Mouse (Mus musculus) forebrain, embryonic 12.5 days (tissue): ENCODE measurements around the gene Elovl5. TPM values are rescaled to one million over a fixed set of nuclear protein-coding genes. Genes with fewer than 3 reads are reported as not detected.

ENCODE experiments used
- ATAC-seq: fragments of 200-750 bp; cut with Nextera tagmentation; 2 replicates; pipeline ENCODE4 v1.8.0; 2017; ENCODE audit warnings: moderate TSS enrichment; ENCODE audit not compliant: low FRiP score
- H3K27ac ChIP-seq: fragments of 300-500 bp; sonication (generic); 2 replicates; pipeline ENCODE4 v1.5.1; 2016; ENCODE audit warnings: mild to moderate bottlenecking
- H3K27me3 ChIP-seq: fragments of 300-500 bp; sonication (generic); 2 replicates; pipeline ENCODE4 v1.6.1; 2016; ENCODE audit warnings: mild to moderate bottlenecking
- H3K36me3 ChIP-seq: fragments of 300-500 bp; sonication (generic); replicated peaks from 2 replicates; pipeline ENCODE4 v1.6.1; 2016; ENCODE audit warnings: mild to moderate bottlenecking
- H3K4me1 ChIP-seq: fragments of 300-500 bp; sonication (generic); 2 replicates; pipeline ENCODE4 v1.6.1; 2016
- H3K4me2 ChIP-seq: fragments of 300-500 bp; sonication (generic); 2 replicates; pipeline ENCODE4 v1.6.1; 2016; ENCODE audit warnings: mild to moderate bottlenecking, moderate library complexity
- H3K4me3 ChIP-seq: fragments of 300-500 bp; sonication (generic); replicated peaks from 2 replicates; pipeline ENCODE4 v1.5.1; 2016; ENCODE audit warnings: mild to moderate bottlenecking
- H3K9ac ChIP-seq: fragments of 300-500 bp; sonication (generic); 2 replicates; pipeline ENCODE4 v1.6.1; 2016; ENCODE audit warnings: mild to moderate bottlenecking
- H3K9me3 ChIP-seq: fragments of 300-500 bp; sonication (generic); 2 replicates; pipeline ENCODE4 v1.6.1; 2016
- WGBS: fragments of 180-500 bp; shearing (Covaris S2); methylation state at CpG from one replicate; pipeline ENCODE4 v1.1.7; 2016; 5-methylcytosine and 5-hydroxymethylcytosine counted together
- polyA plus RNA-seq: library from polyadenylated mRNA; unstranded; fragments of >200 nt; fragmentation: Nextera tagmentation; extraction: Ambion mirVana; gene quantifications from 2 replicates; pipeline ENCODE4 v1.2.1, GENCODE M21; 2016

The Elovl5 gene
- polyA plus RNA-seq, result 74.6 and 78.8 TPM in 2 replicates

DNA sequence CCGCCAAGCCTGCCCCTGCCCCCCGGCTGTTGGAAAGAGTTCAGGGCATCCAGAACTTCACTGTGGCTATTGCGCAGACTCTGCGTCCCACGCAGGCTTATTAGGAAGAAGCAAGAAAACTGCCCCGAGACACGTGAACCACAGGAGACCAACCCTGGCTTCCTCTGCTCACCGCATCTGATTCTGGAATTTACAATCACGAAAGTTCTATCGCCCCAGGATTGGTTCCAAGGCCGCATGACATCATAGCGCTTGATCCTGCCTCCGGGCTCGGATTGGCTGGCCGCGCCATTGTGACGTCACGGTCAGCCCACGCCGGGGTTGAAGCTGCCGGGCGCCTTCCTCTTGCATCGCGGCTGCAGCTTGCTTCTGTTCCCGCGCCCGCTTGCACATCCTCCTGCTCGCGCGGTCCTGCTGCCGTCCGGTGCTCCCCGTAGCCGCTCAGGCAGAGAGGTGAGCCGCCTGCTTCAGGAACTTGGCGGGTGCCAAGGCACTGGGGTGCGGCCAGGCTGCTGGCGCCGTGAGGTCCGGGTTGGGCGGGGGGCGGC, at the start of gene Elovl5:
TSS of gene Elovl5 (plus strand) at position 291 of the 548 bp plus-strand sequence.
- under 1% methylated on average over 42 of the region's 42 CpGs for WGBS
- H3K4me1 ChIP-seq, result peaks cover 29% of the 10 kb centered on the region
- H3K9me3 ChIP-seq, result no peaks in the 10 kb centered on the region
- H3K9ac ChIP-seq, result peak within 1 kb of the TSS; percentile 89
- ATAC-seq, result peak; percentile 97
- H3K4me2 ChIP-seq, result peak within 1 kb of the TSS; percentile 83
- peak within 1 kb of the TSS; percentile 92 for H3K4me3 ChIP-seq
- no peaks in the 10 kb centered on the region for H3K36me3 ChIP-seq
- H3K27ac ChIP-seq, result peak within 1 kb of the TSS; percentile 89
- H3K27me3 ChIP-seq, result no peaks in the 10 kb centered on the region

DNA sequence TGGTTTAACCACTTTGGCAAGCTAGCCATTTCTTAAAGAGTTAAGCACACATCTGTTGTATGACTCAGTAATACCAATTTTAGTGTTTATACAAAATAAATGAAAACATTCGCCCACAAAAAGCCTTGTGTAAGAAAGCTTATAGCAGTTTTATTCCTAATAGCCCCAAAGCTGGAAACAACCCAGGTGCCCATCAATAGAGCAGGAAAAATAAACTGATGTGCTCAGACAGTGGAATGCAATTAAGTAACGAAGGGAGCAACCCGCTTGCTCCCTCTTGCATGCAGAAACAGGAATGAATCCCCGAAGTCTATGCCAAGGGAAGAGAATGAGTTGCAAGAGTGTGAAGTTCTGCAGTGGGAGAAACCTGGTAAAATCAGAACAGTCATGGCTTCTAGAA, 25.7 kb upstream of the Elovl5 start:
- Histone ChIP-seq H3K4me2 (no peak overlapping the region), H3K4me3 (no peak overlapping the region), H3K9ac (no peak overlapping the region), H3K36me3 (no peaks in the 10 kb centered on the region), H3K4me1 (no peaks in the 10 kb centered on the region), H3K27me3 (no peaks in the 10 kb centered on the region), H3K27ac (no peak overlapping the region), H3K9me3 (no peaks in the 10 kb centered on the region)
- ATAC-seq, result no peak
- WGBS, result 70% methylated on average over 4 of the region's 4 CpGs

DNA sequence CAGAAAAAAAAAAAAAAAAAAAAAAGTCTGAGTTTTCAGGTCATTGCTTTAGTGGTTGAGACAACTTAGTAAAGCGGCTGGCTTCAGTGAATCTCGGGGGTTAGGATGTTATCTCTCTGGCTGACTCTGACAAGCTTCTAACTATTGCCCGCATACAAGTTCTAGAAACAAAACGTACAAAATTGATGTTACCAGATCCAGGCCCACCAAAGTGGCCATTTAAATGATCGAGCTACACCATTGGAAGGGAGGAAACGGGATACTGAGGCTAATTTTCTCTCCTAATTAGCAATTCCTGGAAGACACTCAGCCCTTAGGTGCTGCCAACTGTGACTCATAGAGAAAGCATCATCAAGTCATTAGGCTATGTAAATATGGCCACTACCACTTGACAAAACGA, 18.6 kb upstream of the Elovl5 start:
- Histone ChIP-seq H3K27ac (no peak overlapping the region), H3K27me3 (no peaks in the 10 kb centered on the region), H3K9ac (no peak overlapping the region), H3K4me2 (no peak overlapping the region), H3K9me3 (no peaks in the 10 kb centered on the region), H3K36me3 (no peaks in the 10 kb centered on the region), H3K4me1 (no peaks in the 10 kb centered on the region), H3K4me3 (no peak overlapping the region)
- 78% methylated on average over 7 of the region's 7 CpGs for WGBS
- ATAC-seq, result no peak

GRCm38 (mm10) chr9:77904133-77904532, 13.0 kb upstream of the Elovl5 start:
- Histone ChIP-seq H3K4me3 (no peak overlapping the region), H3K36me3 (no peaks in the 10 kb centered on the region), H3K9me3 (no peaks in the 10 kb centered on the region), H3K27me3 (no peaks in the 10 kb centered on the region), H3K27ac (no peak overlapping the region), H3K4me2 (no peak overlapping the region), H3K4me1 (0 out of 2 replicates have a peak, but pooled peaks cover under 1% of the 10 kb centered on the region), H3K9ac (no peak overlapping the region)
- 97% methylated on average over 2 of the region's 2 CpGs for WGBS
- no peak for ATAC-seq

DNA sequence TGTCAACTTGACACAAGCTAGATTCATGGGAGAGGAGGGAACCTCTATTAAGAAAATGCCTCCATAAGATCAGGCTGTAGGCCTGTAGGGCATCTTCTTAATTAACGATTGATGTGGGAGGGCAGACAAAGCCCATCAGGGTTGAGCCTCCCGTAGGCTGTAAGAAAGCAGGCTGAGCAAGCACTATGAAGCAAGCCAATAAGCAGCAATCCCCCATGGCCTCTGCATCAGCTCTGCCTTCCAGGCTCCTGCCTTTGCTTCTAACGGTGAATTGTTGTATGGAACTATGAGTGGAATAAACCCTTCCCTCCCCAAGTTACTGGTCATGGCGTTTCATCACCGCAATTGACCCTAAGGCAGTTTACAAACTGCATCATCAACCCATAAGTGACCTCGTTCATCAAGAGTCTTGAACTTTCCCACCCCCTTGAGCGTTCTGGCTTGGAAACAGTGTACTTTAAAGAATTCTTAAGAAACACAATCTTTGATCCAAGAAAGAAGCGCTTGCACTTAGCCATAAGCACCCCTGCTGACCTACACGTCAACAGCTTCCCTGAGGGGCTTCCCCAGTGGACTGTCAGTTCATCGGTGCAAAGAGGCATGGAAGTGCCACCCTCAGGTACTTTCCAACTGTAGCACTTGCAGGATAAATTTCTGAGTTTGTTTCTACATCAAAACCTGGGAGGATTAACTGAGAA, 7.4 kb upstream of the Elovl5 start:
- peak; percentile 14; the same call in 1 of the 2 replicates for ATAC-seq
- H3K27me3 ChIP-seq, result no peaks in the 10 kb centered on the region
- peak overlapping the region; percentile 55 for H3K4me2 ChIP-seq
- peak overlapping the region; percentile 60 for H3K4me3 ChIP-seq
- H3K4me1 ChIP-seq, result peaks cover 13% of the 10 kb centered on the region
- peak overlapping the region; percentile 55; the same call in 1 of the 2 replicates for H3K9ac ChIP-seq
- peak overlapping the region; percentile 81 for H3K27ac ChIP-seq
- H3K9me3 ChIP-seq, result no peaks in the 10 kb centered on the region
- WGBS, result 14% methylated on average over 10 of the region's 10 CpGs
- H3K36me3 ChIP-seq, result no peaks in the 10 kb centered on the region

- peak overlapping the region; percentile 81 for H3K27ac ChIP-seq
- H3K36me3 ChIP-seq, result no peaks in the 10 kb centered on the region
- H3K27me3 ChIP-seq, result no peaks in the 10 kb centered on the region
- ATAC-seq, result peak; percentile 96
- H3K4me2 ChIP-seq, result peak overlapping the region; percentile 55
- H3K4me3 ChIP-seq, result peak overlapping the region; percentile 60
- peak overlapping the region; percentile 55 for H3K9ac ChIP-seq
- H3K4me1 ChIP-seq, result peaks cover 13% of the 10 kb centered on the region
- under 1% methylated on average over 56 of the region's 68 CpGs for WGBS
- no peaks in the 10 kb centered on the region for H3K9me3 ChIP-seq
These were observed 6.6 kb upstream of the Elovl5 start for GRCm38 (mm10) chr9:77910270-77911240.

DNA sequence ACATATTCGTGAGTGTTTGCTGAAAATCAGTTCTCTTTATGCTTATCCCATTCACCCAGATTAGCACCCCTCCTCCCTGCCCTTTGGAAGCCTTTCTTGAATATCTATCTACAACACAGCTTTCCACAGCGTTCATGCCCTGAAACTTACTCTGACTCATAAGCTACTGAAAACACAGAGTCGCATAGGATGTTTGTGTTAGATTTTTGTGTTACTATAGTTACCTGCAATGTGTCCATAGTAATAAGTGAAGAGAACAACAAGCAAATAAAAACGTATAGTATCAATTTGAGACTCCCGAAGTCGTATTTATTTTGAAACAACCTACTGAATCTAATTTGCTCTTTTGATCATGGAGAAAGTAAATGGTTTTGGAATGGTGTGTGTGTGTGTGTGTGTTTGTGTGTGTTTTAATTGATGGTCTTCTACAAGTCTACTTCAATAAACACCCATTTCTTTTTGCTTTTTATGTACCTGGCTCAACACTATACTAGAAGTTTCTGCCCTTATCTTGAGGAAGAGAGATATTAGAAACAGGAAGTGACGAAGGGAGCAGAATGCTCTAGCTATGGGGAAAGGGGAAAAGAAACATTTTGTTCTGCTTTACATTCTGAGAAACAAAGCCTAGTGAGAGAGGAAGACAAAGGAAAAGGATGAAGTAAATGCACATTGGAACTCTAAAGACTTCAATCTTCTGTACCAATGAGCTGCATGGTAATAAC, 5.5 kb upstream of the Elovl5 start:
- Histone ChIP-seq H3K36me3 (no peaks in the 10 kb centered on the region), H3K4me2 (peak overlapping the region; percentile 55), H3K9ac (peak overlapping the region; percentile 29; the same call in 1 of the 2 replicates), H3K27ac (no peak overlapping the region), H3K9me3 (no peaks in the 10 kb centered on the region), H3K27me3 (no peaks in the 10 kb centered on the region), H3K4me1 (peaks cover 13% of the 10 kb centered on the region), H3K4me3 (peak overlapping the region; percentile 60; the same call in 1 of the 2 replicates)
- 52% methylated on average over 7 of the region's 7 CpGs for WGBS
- no peak for ATAC-seq

DNA sequence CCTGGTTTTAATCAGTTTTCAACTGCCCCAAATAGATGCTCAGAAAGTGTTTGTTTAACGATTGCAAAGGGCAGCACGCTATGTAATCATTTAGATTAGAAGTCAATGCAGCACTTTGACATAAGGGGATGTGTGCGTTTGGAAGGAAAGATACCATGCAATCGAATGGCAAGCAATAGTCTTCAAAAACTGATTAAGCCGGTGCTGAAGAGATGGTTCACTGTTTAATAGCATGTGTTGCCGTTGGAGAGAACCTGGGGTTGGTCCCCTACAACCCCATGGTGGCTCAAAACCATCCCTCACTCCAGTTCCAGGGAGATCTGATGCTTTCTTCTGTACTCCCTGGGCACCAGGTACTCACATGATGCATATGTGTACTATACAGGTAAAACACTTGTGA, 4.9 kb upstream of the Elovl5 start:
- H3K4me3 ChIP-seq, result no peak overlapping the region; the same call in 1 of the 2 replicates
- H3K9me3 ChIP-seq, result no peaks in the 10 kb centered on the region
- no peak overlapping the region for H3K4me2 ChIP-seq
- no peak overlapping the region for H3K27ac ChIP-seq
- H3K9ac ChIP-seq, result no peak overlapping the region
- H3K36me3 ChIP-seq, result no peaks in the 10 kb centered on the region
- no peak for ATAC-seq
- H3K27me3 ChIP-seq, result no peaks in the 10 kb centered on the region
- 79% methylated on average over 6 of the region's 6 CpGs for WGBS
- peaks cover 15% of the 10 kb centered on the region for H3K4me1 ChIP-seq

GRCm38 (mm10) chr9:77914616-77915015, 2.5 kb upstream of the Elovl5 start:
- H3K4me2 ChIP-seq, result no peak overlapping the region
- no peak overlapping the region for H3K9ac ChIP-seq
- no peak for ATAC-seq
- H3K36me3 ChIP-seq, result no peaks in the 10 kb centered on the region
- H3K4me1 ChIP-seq, result peaks cover 27% of the 10 kb centered on the region
- WGBS, result 77% methylated on average over 4 of the region's 4 CpGs
- H3K4me3 ChIP-seq, result no peak overlapping the region
- H3K27me3 ChIP-seq, result no peaks in the 10 kb centered on the region
- no peak overlapping the region for H3K27ac ChIP-seq
- H3K9me3 ChIP-seq, result no peaks in the 10 kb centered on the region

DNA sequence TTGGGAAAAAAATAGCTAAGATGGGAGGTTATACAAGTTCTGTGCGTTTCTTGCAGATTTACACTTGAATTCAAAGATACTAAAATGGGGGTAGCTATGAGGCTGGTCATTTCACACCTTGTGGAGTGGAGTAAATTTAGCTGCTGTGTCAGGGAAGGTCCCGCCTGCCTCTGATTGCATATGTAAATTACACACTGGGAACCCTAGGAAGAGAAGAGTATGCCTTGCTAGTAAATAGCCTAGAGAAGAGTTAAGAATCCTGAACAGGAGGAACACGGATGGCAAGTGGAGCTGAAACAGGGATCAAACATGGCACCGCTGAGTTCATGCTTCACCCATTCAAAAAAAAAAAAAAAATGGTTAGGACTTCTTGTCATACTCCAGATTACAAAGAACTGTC, 1.4 kb upstream of the Elovl5 start:
- Histone ChIP-seq H3K36me3 (no peaks in the 10 kb centered on the region), H3K27me3 (no peaks in the 10 kb centered on the region), H3K9ac (no peak overlapping the region), H3K9me3 (no peaks in the 10 kb centered on the region), H3K4me2 (no peak overlapping the region), H3K4me1 (peaks cover 31% of the 10 kb centered on the region), H3K27ac (no peak overlapping the region), H3K4me3 (no peak overlapping the region)
- no peak for ATAC-seq
- WGBS, result 60% methylated on average over 4 of the region's 4 CpGs

DNA sequence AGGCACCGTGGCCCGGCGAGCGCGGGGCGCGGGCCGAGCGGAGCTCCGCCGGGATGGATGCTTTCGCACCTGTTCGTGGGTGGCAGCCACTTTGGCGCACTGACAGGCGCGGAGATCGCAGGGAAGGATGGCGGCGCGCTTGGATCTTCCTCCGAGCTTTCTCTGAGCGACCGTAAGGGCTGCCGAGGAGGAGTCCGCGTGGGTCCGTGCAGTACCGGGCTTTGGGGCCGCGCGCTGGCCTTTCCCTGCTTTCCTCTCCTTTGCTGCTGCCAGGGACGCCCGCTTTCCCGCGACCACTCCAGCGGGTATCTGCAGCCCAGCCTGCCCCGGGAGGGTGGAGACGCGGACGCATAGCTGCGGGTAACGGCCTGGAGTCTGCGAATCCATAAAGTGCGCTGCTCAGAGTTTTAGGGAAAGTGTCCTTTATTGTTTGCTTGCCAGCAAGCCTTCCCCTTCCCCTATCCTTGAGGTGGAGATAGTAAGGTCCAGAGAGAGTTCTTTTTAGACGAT, 513 bp downstream of the Elovl5 start:
- WGBS, result under 1% methylated on average over 45 of the region's 45 CpGs
- peak overlapping the region; percentile 92 for H3K4me3 ChIP-seq
- peak overlapping the region; percentile 89 for H3K27ac ChIP-seq
- H3K9ac ChIP-seq, result peak overlapping the region; percentile 89
- no peaks in the 10 kb centered on the region for H3K36me3 ChIP-seq
- peak; percentile 72 for ATAC-seq
- H3K4me2 ChIP-seq, result peak overlapping the region; percentile 83
- H3K27me3 ChIP-seq, result no peaks in the 10 kb centered on the region
- H3K9me3 ChIP-seq, result no peaks in the 10 kb centered on the region
- H3K4me1 ChIP-seq, result peaks cover 29% of the 10 kb centered on the region
